Mouse (Mus musculus): Measurements from ENCODE around the gene Gm14322.
A peak's percentile ranks its signal among the peaks of the same experiment; 100 is the strongest.
"Not testable (repeated sequence)": the region's sequence is repeated elsewhere in the genome, so short reads cannot be mapped to it uniquely, and the experiment has no call there.

Gm14322 gene

DNA sequence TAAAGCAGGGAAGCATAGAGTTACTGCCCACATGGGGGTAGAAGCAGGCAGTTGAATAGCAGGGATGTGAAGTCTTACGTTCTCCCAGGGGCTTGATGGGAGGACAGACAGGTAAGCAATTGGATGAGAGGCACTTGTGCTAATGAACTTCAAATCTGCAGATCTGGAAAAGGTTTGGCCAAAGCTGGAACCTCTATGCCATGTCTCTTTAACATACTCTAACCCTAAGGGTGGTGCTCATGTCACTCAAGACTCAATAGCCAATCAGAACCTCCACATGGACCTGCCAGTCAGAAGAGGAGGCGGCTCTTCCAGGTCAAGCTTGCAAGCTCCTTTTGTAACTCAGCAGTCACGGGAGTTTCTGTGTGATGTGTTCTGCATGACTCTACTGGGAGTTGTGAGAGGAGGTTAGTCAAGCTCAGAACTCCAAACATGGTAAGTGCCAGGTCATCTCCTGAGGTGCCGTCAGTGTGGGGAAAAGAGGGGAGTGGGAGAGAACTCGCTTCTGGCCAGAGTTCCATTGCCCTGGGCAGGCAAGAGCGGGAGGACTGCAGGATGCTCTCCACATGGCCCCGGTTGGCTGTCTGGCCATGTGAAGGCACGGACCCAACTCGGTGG is at the start of gene Gm14322:
Gm14322 (plus strand) TSS at position 348 of the 618 bp plus-strand sequence.
- peak; percentile 53 for DNase-seq

DNA sequence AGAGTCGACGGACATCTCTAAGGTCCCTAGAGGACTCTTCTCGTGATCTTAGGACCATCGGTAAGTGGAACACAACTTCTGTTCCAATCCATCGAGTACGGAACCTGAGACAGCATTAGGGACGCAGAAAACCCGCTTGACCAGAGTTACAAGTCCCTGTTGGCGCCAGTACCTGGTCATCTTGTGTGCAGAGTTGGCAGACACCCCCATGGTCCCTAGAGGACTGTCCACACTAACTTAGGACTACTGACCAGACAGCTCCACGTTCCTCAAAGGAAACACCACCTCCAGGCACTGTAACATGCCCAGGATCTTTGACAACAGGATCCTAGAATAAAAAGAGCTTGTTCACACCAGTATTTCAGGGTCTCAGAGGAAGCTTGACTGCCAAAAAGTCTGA is 17.6 kb upstream of the Gm14322 start:
- DNase-seq, result not testable (repeated sequence)

DNA sequence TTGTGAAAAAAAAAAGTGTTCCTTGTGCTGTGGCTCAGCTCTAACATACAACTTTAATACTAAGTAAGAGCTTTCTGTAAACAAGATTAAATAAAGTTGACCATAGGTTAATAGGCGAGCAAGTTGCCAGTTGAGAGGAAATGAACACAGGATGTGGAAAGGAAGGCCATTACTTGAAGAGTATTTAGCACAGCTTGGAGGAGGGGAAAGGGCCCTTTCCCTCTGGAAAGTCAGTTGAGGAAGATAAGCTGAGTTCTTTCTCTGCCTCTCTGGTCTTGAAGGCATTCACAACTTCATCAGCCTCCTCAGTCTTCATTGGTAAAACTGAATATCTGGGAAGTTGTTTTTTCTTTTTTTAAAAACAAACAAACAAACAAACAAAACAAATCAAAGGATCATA is 28.3 kb downstream of the Gm14322 start:
- DNase-seq, result not testable (repeated sequence)

DNA sequence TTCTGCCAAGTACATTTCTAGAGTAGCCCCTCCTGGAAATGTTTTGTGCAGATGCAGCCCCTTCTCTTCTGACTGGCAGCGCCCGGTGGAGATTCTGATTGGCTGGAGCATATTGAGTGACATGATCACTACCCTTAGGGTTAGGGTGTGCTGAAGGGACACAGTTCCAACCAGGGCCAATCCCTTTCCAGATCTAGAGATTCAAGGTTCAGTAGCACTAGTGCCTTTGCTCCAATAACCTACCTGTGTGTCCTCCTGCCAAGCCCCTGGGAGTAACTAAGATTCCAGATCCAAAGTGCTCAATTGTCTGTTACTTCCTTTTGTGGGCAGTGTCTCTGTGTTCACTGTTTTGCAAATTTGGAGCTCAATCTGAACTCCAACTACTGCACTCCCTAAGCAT is 47.1 kb downstream of the Gm14322 start:
- DNase-seq, result not testable (repeated sequence)
